Mouse (Mus musculus) hindbrain, embryonic 13.5 days (tissue): ENCODE results near the gene Vamp2. TPM values are rescaled to one million over a fixed set of nuclear protein-coding genes. Genes with fewer than 3 reads are reported as not detected.

ENCODE experiments used
- ATAC-seq: fragments of 200-750 bp; cut with Nextera tagmentation; 2 replicates; pipeline ENCODE4 v1.8.0; 2017; ENCODE audit warnings: moderate TSS enrichment; ENCODE audit not compliant: low FRiP score
- H3K27ac ChIP-seq: fragments of 300-500 bp; sonication (generic); 2 replicates; pipeline ENCODE4 v1.5.1; 2015; ENCODE audit warnings: inconsistent platforms, mild to moderate bottlenecking, moderate library complexity
- H3K27me3 ChIP-seq: fragments of 300-500 bp; sonication (generic); 2 replicates; pipeline ENCODE4 v1.6.1; 2015; ENCODE audit warnings: mild to moderate bottlenecking, inconsistent platforms
- H3K36me3 ChIP-seq: fragments of 300-500 bp; sonication (generic); 2 replicates; pipeline ENCODE4 v1.6.1; 2015; ENCODE audit warnings: mild to moderate bottlenecking, inconsistent platforms
- H3K4me1 ChIP-seq: fragments of 300-500 bp; sonication (generic); replicated peaks from 2 replicates; pipeline ENCODE4 v1.6.1; 2015; ENCODE audit warnings: inconsistent platforms
- H3K4me2 ChIP-seq: fragments of 300-500 bp; sonication (generic); 2 replicates; pipeline ENCODE4 v1.6.1; 2015; ENCODE audit warnings: inconsistent platforms, mild to moderate bottlenecking, moderate library complexity
- H3K4me3 ChIP-seq: fragments of 300-500 bp; sonication (generic); 2 replicates; pipeline ENCODE4 v1.5.1; 2015; ENCODE audit warnings: mild to moderate bottlenecking, inconsistent platforms
- H3K9ac ChIP-seq: fragments of 300-500 bp; sonication (generic); 2 replicates; pipeline ENCODE4 v1.6.1; 2015; ENCODE audit warnings: mild to moderate bottlenecking, inconsistent platforms
- H3K9me3 ChIP-seq: fragments of 300-500 bp; sonication (generic); 2 replicates; pipeline ENCODE4 v1.6.1; 2016; ENCODE audit warnings: inconsistent platforms
- WGBS: fragments of 180-500 bp; shearing (Covaris S2); methylation state at CpG from one replicate; pipeline ENCODE4 v1.1.7; 2015; 5-methylcytosine and 5-hydroxymethylcytosine counted together
- polyA plus RNA-seq: library from polyadenylated mRNA; unstranded; fragments of >200 nt; fragmentation: Nextera tagmentation; extraction: Ambion mirVana; gene quantifications from 2 replicates; pipeline ENCODE4 v1.2.1, GENCODE M21; 2015

The Vamp2 gene
- polyA plus RNA-seq, 1 experiment from 2014 or later = 217 TPM

DNA sequence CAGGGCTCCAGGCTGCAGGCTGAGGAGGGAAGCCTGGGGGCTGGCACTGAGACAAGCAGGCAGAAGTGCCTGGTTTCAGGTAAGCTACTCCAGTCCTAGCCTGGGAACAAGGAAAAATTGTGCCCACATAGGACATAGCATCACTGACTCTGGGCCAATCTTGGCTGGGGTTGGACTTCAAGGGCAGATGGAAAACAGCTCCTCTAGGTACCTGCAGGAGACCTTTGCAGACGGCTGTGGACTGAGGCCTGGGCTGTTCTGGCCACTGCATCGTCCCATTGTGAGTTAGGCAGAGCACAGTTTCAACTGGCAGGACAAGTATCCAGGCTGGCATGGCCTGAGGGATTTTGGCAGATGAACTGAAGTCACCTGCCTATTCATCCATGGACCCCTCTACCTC, 17.5 kb downstream of the Vamp2 start:
- WGBS = 84% methylated on average over 2 of the region's 2 CpGs
- Histone ChIP-seq H3K36me3 (peaks cover 88% of the 10 kb centered on the region), H3K4me2 (no peak overlapping the region), H3K27me3 (no peaks in the 10 kb centered on the region), H3K4me1 (peaks cover 4% of the 10 kb centered on the region), H3K27ac (no peak overlapping the region), H3K9me3 (no peaks in the 10 kb centered on the region), H3K9ac (peak overlapping the region; percentile 24; the same call in 1 of the 2 replicates), H3K4me3 (no peak overlapping the region)
- ATAC-seq = no peak

DNA sequence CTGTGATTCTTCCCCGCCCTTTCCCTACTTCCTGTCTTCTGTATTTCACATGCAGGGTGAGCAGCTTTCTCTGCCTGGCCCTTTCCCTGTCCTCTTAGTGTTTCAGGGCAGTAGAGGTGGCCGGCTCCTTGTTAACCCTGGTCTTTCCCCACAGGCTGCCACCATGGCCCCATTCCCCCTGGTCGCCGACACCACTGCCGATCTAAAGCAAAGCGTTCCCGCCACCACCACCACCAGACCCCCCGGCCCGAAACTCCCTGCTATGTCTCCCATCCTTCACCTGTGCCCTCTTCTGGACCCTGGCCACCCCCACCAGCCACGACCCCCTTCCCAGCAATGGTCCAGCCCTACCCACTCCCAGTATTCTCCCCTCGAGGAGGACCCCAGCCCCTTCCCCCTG, 18.0 kb downstream of the Vamp2 start:
- Histone ChIP-seq H3K4me2 (no peak overlapping the region), H3K9ac (peak overlapping the region; percentile 24; the same call in 1 of the 2 replicates), H3K27ac (no peak overlapping the region), H3K4me1 (peaks cover 4% of the 10 kb centered on the region), H3K4me3 (no peak overlapping the region), H3K27me3 (no peaks in the 10 kb centered on the region), H3K36me3 (peaks cover 83% of the 10 kb centered on the region), H3K9me3 (no peaks in the 10 kb centered on the region)
- 98% methylated on average over 11 of the region's 11 CpGs for WGBS
- no peak for ATAC-seq

DNA sequence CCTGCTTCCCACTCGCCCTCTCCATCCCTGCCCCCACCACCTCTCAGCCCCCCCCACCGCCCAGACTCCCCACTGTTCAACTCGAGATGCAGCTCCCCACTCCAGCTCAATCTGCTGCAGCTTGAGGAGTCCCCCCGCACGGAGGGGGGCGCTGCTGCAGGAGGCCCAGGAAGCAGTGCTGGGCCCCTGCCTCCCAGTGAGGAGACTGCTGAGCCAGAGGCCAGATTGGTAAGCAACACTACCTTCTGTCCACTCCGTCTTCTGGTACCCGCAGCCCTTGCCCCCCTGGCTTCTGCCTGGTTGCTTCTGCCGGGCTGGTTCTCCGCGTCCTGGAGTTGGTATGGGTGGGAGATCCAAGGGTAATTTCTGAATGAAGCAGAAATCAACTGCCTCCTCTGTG, 18.6 kb downstream of the Vamp2 start:
- no peak for ATAC-seq
- Histone ChIP-seq H3K27ac (no peak overlapping the region), H3K9ac (no peak overlapping the region), H3K4me3 (no peak overlapping the region), H3K36me3 (peaks cover 77% of the 10 kb centered on the region), H3K4me1 (peaks cover 9% of the 10 kb centered on the region), H3K27me3 (0 out of 2 replicates have a peak, but pooled peaks cover 2% of the 10 kb centered on the region), H3K4me2 (no peak overlapping the region), H3K9me3 (no peaks in the 10 kb centered on the region)
- 87% methylated on average over 11 of the region's 11 CpGs for WGBS

DNA sequence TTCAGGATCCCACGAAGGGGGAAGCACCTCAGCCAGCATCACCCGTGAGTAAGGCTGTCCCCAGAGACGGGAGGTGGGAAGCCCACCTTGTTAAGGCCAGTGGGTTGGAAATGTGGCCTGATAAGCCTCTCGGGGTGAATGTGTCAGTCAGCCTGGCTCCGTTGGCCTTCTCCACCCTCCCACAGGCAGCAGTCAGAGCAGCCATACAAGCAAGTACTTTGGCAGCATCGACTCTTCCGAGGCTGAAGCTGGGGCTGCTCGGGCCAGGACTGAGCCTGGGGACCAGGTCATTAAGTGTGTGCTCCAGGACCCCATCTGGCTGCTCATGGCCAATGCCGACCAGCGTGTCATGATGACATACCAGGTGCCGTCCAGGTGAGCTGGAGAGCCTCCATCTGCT, 19.4 kb downstream of the Vamp2 start:
- peaks cover 69% of the 10 kb centered on the region for H3K36me3 ChIP-seq
- H3K9me3 ChIP-seq = no peaks in the 10 kb centered on the region
- peaks cover 11% of the 10 kb centered on the region for H3K4me1 ChIP-seq
- no peak for ATAC-seq
- 93% methylated on average over 11 of the region's 11 CpGs for WGBS
- no peak overlapping the region for H3K9ac ChIP-seq
- no peak overlapping the region for H3K27ac ChIP-seq
- peaks cover 11% of the 10 kb centered on the region; the same call in 1 of the 2 replicates for H3K27me3 ChIP-seq
- no peak overlapping the region for H3K4me2 ChIP-seq
- H3K4me3 ChIP-seq = no peak overlapping the region

DNA sequence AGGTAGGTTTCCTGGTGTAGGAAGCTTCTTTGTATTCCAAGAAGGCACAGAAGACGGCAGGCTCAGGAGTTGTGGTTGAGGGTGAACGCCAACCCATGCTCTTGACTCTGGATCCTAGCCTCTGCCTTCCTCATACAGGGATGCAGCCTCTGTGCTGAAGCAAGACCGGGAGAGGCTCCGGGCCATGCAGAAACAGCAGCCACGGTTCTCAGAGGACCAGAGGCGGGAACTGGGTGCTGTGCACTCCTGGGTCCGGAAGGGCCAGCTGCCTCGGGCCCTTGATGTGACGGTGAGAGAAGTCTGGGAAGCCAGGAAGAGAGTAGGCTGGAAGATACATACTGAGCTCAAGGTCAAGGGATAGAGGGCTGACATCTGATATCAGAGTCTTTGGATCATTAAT, 19.9 kb downstream of the Vamp2 start:
- peaks cover 16% of the 10 kb centered on the region; the same call in 1 of the 2 replicates for H3K27me3 ChIP-seq
- H3K27ac ChIP-seq = no peak overlapping the region
- ATAC-seq = no peak
- H3K36me3 ChIP-seq = peaks cover 63% of the 10 kb centered on the region
- peaks cover 11% of the 10 kb centered on the region for H3K4me1 ChIP-seq
- no peak overlapping the region for H3K9ac ChIP-seq
- H3K4me3 ChIP-seq = no peak overlapping the region
- H3K4me2 ChIP-seq = no peak overlapping the region
- 93% methylated on average over 9 of the region's 9 CpGs for WGBS
- H3K9me3 ChIP-seq = no peaks in the 10 kb centered on the region

DNA sequence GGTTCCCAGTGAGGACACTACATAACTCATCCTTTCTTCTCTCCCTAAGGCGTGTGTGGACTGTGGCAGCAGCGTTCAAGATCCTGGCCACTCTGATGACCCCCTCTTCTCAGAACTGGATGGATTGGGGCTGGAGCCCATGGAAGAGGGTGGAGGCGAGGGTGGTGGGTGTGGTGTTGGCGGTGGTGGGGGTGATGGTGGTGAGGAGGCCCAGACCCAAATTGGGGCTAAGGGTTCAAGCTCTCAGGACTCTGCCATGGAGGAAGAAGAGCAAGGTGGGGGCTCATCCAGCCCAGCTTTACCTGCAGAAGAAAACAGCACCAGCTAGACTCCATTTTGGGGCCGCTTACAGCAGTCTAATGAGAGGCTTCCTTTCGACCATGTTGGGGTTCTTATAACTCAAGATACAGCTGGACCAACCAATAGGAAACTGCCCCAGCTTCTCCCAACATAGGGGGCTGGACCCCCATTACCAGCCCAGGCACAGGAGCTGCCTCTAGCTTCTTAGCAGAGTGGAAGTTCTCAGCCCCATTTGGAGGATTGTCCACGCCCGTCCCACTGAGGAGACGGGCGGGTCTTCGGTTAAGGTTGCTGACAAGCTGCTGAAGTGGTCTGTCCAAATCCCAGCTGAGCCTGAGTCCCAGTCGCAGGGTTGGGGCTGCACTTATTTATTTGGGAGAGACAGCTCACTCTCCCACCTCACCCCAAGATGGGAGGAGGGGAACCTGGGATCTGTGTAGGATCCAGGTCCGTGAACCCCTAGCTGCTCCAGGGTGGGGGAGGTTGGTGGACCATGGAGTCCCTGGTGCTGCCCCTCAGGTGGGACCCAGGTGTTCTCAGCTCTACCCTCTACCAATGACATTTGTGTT, 21.0 kb downstream of the Vamp2 start:
- no peak overlapping the region for H3K4me3 ChIP-seq
- H3K36me3 ChIP-seq = peaks cover 53% of the 10 kb centered on the region
- H3K4me2 ChIP-seq = no peak overlapping the region
- H3K4me1 ChIP-seq = peaks cover 11% of the 10 kb centered on the region
- 86% methylated on average over 13 of the region's 13 CpGs for WGBS
- H3K9me3 ChIP-seq = no peaks in the 10 kb centered on the region
- 0 out of 2 replicates have a peak, but pooled peaks have one; percentile 44 for ATAC-seq
- H3K9ac ChIP-seq = no peak overlapping the region
- peaks cover 24% of the 10 kb centered on the region; the same call in 1 of the 2 replicates for H3K27me3 ChIP-seq
- no peak overlapping the region for H3K27ac ChIP-seq

DNA sequence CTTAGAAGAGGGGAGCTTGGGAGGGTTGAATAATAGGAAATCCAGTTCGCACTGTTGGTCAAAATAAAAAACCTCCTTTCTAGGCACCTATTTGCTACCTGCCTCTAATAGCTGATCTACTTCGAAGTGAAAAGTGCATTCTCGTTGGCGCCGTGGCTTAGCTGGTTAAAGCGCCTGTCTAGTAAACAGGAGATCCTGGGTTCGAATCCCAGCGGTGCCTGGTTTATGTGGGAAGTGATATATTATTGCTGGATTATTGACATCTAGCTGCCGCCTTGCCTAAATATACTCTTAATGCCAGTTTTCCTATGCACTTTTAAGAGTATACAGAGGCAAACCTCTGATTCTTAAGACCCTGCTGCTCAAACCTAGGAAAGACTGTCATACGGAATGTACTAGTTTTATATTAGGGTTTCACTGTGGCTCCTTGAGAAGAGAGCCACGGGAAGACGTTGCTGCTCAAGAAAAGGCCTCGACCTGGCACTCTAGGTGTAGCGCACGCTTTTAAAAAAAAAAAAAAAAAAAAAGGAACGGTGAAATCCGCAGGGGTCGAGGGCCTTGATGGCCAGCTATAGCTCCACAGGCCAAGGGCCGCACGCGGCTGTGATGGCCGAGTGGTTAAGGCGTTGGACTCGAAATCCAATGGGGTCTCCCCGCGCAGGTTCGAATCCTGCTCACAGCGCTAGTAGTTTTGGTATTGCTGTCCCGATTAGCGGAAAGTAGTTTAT, 22.2 kb downstream of the Vamp2 start:
- Histone ChIP-seq H3K4me1 (peaks cover 11% of the 10 kb centered on the region), H3K4me2 (peak overlapping the region; percentile 58), H3K36me3 (peaks cover 41% of the 10 kb centered on the region), H3K4me3 (peak overlapping the region; percentile 45), H3K9me3 (no peaks in the 10 kb centered on the region), H3K9ac (peak overlapping the region; percentile 56), H3K27ac (0 out of 2 replicates have a peak overlapping the region, but pooled peaks have one; percentile 40), H3K27me3 (peaks cover 37% of the 10 kb centered on the region)
- under 1% methylated on average over 30 of the region's 30 CpGs for WGBS
- ATAC-seq = peak; percentile 64; the same call in 1 of the 2 replicates

DNA sequence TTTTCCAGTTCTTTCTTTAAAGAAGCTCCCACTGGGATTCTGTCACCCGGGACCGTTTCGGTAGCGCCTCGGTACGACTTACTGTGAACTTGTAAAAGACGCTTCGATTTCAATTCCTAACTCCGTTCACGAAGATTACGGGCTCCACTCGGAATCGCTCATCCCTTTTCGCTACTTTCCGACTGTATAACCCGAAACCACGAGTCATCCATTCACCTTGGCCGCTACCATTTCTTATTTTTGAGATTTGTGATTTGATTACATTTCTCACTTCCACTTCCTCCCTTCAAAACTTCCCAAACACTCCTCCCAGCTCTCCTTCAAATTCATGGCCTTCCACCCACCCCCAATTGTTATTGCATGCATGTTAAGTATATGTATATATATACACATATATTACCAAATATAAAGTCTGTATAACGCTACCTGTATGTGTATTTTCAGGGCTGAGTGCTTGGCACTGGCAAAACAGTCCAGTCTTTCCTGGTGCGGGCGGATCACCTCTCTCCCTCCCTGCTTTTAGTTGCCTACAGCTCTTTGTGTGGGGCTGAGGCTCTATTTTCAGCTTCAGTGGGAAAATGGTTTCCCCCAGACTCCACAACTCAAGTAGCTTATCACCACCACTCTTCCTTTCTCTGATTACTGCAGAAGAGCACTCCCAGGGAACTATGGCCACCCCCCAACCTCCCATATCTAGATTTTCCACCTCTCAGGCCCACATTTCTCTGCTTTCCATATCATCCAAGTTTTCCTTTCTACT, 22.9 kb downstream of the Vamp2 start:
- Histone ChIP-seq H3K27me3 (peaks cover 44% of the 10 kb centered on the region), H3K4me2 (peak overlapping the region; percentile 58), H3K27ac (no peak overlapping the region), H3K9me3 (no peaks in the 10 kb centered on the region), H3K4me1 (peaks cover 11% of the 10 kb centered on the region), H3K36me3 (peaks cover 33% of the 10 kb centered on the region), H3K4me3 (peak overlapping the region; percentile 45), H3K9ac (peak overlapping the region; percentile 56; the same call in 1 of the 2 replicates)
- 4% methylated on average over 21 of the region's 21 CpGs for WGBS
- no peak for ATAC-seq

DNA sequence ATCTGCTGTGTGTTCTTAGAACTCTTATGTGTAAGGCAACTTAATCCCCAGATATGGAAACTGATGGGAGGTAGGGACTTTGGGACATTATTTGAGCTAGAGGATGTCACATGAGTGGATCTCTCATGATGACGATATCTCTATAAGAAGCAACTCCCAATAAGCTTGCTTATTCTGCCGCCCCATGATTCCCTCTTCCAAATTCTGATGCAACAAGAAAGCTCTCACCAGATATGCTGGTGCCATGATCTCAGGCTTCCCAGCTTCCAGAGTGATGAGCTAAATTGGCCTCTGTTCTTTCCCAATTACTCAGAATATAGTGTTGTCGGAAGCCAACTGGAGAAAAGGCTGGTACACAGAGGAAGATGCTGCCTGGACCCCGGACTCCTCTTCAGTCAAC, 23.6 kb downstream of the Vamp2 start:
- H3K36me3 ChIP-seq = peaks cover 27% of the 10 kb centered on the region
- H3K4me1 ChIP-seq = peaks cover 13% of the 10 kb centered on the region
- H3K4me2 ChIP-seq = peak overlapping the region; percentile 17
- peaks cover 50% of the 10 kb centered on the region for H3K27me3 ChIP-seq
- no peak overlapping the region for H3K27ac ChIP-seq
- H3K9ac ChIP-seq = no peak overlapping the region; the same call in 1 of the 2 replicates
- 71% methylated on average over 4 of the region's 4 CpGs for WGBS
- H3K9me3 ChIP-seq = no peaks in the 10 kb centered on the region
- H3K4me3 ChIP-seq = no peak overlapping the region
- no peak for ATAC-seq

DNA sequence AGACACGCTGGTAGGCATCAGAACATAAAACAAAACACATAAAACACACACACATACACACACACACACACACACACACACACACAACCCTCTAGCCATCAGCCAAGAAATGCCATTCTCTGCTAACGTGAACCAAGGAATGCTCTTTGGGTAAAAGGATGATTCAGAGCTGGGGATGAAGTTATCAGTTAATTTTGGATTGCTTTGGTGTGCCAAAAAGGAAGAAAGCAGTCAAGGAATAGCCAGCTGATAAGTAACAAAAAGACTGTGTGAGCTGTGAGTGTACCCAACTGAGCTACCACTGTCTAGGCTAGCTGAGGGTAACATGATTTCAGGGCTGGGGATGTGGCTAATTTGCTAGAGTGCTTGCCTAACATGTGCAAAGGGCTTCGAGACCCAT, 25.7 kb downstream of the Vamp2 start:
- ATAC-seq = no peak
- H3K9me3 ChIP-seq = no peaks in the 10 kb centered on the region
- 72% methylated on average over 3 of the region's 3 CpGs for whole genome bisulfite sequencing

DNA sequence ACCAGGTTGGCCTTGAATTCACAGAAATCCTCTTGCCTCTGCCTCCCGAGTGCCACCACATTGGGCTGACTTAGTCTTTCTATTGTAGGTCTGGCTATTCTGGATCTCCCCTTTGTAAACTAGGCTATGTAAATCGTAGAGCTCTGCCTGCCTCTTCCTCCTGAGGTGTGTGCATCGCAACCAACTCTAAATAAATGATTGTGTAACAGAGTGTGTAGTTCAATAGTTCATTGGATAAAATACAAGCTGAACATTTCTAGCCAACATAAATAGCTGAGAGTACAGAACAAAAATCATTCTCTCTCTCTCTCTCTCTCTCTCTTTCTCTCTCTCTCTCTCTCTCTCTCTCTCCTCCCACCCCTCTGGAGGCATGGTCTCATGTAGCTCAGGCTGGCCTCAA, 26.3 kb downstream of the Vamp2 start:
- Histone ChIP-seq H3K9me3 (no peaks in the 10 kb centered on the region), H3K4me2 (no peak overlapping the region), H3K4me3 (no peak overlapping the region), H3K36me3 (no peaks in the 10 kb centered on the region), H3K27me3 (peaks cover 55% of the 10 kb centered on the region), H3K9ac (no peak overlapping the region), H3K4me1 (peaks cover 30% of the 10 kb centered on the region), H3K27ac (no peak overlapping the region)
- WGBS = 82% methylated on average over 3 of the region's 3 CpGs
- ATAC-seq = no peak

More for the DNA sequence above, 25.7 kb downstream of the Vamp2 start:
- Histone ChIP-seq H3K9ac (no peak overlapping the region), H3K27me3 (peaks cover 52% of the 10 kb centered on the region), H3K4me1 (peaks cover 24% of the 10 kb centered on the region), H3K36me3 (peaks cover 6% of the 10 kb centered on the region), H3K4me2 (no peak overlapping the region), H3K27ac (no peak overlapping the region), H3K4me3 (no peak overlapping the region)

DNA sequence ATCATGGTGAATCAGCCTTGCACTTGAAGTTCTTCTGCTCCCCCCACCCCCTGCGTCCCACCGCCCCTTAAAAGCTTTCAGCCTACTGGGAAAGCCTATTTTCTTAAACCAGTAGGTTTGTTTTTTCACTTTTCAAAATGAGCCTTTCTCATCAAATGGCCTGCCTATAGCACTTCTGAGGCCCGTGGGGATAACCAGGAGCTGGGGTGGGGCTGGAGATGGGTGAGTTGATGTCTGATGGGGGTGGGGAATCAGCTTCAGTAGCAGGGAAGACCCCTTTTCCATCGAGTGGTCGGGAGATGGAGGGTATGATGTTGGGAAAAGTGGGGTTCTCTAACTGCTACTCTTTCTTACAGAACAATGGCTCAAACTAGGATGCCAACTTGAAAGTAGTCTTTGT, 28.6 kb downstream of the Vamp2 start:
- no peaks in the 10 kb centered on the region for H3K9me3 ChIP-seq
- no peaks in the 10 kb centered on the region for H3K36me3 ChIP-seq
- H3K4me3 ChIP-seq = peak overlapping the region; percentile 86; the same call in 1 of the 2 replicates
- peaks cover 73% of the 10 kb centered on the region for H3K27me3 ChIP-seq
- no peak overlapping the region; the same call in 1 of the 2 replicates for H3K9ac ChIP-seq
- peak overlapping the region; percentile 97 for H3K4me2 ChIP-seq
- no peak for ATAC-seq
- peaks cover 41% of the 10 kb centered on the region for H3K4me1 ChIP-seq
- 61% methylated on average over 5 of the region's 5 CpGs for WGBS
- H3K27ac ChIP-seq = no peak overlapping the region
